Mouse (Mus musculus) liver, adult 2 months (tissue): ENCODE measurements around the gene Rad51b. TPM values are rescaled to one million over a fixed set of nuclear protein-coding genes. Genes with fewer than 3 reads are reported as not detected.

Source experiments
- DNase-seq: peaks from one replicate; pipeline ENCODE4 v3.0.0-alpha.2; 2011; ENCODE audit warnings: low read depth, low spot score; ENCODE audit errors: extremely low read depth
- H3K27ac ChIP-seq: fragments of 200-500 bp; replicated peaks from 2 replicates; pipeline ENCODE4 v1.5.1; 2012; ENCODE audit warnings: low read depth, mild to moderate bottlenecking, control low read depth, inconsistent platforms, low read length; ENCODE audit not compliant: insufficient read depth
- H3K27me3 ChIP-seq: fragments of 200-500 bp; 2 replicates; pipeline ENCODE4 v1.6.1; 2012; ENCODE audit warnings: mild to moderate bottlenecking, moderate library complexity, low read length, inconsistent platforms; ENCODE audit not compliant: control insufficient read depth, insufficient read depth
- H3K36me3 ChIP-seq: fragments of 200-500 bp; 2 replicates; pipeline ENCODE4 v1.6.1; 2012; ENCODE audit warnings: low read length, inconsistent platforms; ENCODE audit not compliant: control insufficient read depth, insufficient read depth
- H3K4me1 ChIP-seq: fragments of 200-500 bp; 2 replicates; pipeline ENCODE4 v1.6.1; 2011; ENCODE audit warnings: low read length; ENCODE audit not compliant: control insufficient read depth, insufficient read depth
- H3K4me3 ChIP-seq: fragments of 200-500 bp; 2 replicates; pipeline ENCODE4 v1.5.1; 2011; ENCODE audit warnings: low read depth, mild to moderate bottlenecking, control low read depth, low read length, moderate library complexity; ENCODE audit not compliant: insufficient read depth
- H3K79me2 ChIP-seq: fragments of 200-500 bp; 2 replicates; pipeline ENCODE4 v1.6.1; 2012; ENCODE audit warnings: inconsistent platforms, mild to moderate bottlenecking, low read length, moderate library complexity; ENCODE audit not compliant: control insufficient read depth, insufficient read depth
- H3K9ac ChIP-seq: fragments of 200-500 bp; 2 replicates; pipeline ENCODE4 v1.6.1; 2012; ENCODE audit warnings: low read depth, mild to moderate bottlenecking, control low read depth, inconsistent platforms, low read length
- CTCF ChIP-seq: fragments of 200-500 bp; IDR thresholded peaks from 2 replicates; pipeline ENCODE4 v1.5.1; 2011; ENCODE audit warnings: low read depth, low read length, control low read depth
- POLR2A ChIP-seq: fragments of 200-500 bp; IDR thresholded peaks from 2 replicates; pipeline ENCODE4 v1.6.1; 2011; ENCODE audit warnings: low read length, control low read depth; ENCODE audit not compliant: insufficient read depth; ENCODE audit errors: extremely low read depth
- WGBS: fragments of 180-500 bp; shearing (Covaris S2); methylation state at CpG from one replicate; pipeline ENCODE4 v1.1.7; 2018; 5-methylcytosine and 5-hydroxymethylcytosine counted together
- polyA plus RNA-seq: library from polyadenylated mRNA; depleted of rRNA; stranded (reverse); fragments of >200 nt; gene quantifications from 2 replicates; pipeline ENCODE4 v1.2.3, GENCODE M21; 2012
- total RNA-seq: library from RNA; depleted of rRNA; stranded (reverse); fragments of >200 nt; gene quantifications from 2 replicates; pipeline ENCODE4 v1.2.3, GENCODE M21; 2014

The Rad51b gene
- total and polyA plus RNA-seq, 2 experiments, result 0.55 to 1.7 TPM

- DNase-seq, result no peak
- no peak overlapping the region for H3K9ac ChIP-seq
- WGBS, result 97% methylated on average over 7 of the region's 7 CpGs
- no peaks in the 10 kb centered on the region for H3K79me2 ChIP-seq
- H3K4me1 ChIP-seq, result no peaks in the 10 kb centered on the region
- TF ChIP-seq CTCF (no peak), POLR2A (no peak)
- H3K4me3 ChIP-seq, result no peak overlapping the region
- H3K36me3 ChIP-seq, result no peaks in the 10 kb centered on the region
- H3K27ac ChIP-seq, result no peak overlapping the region
- no peaks in the 10 kb centered on the region for H3K27me3 ChIP-seq
Observed at GRCm38 (mm10) chr12:79846247-79847151, 549.4 kb downstream of the Rad51b start.

- Histone ChIP-seq H3K27ac (no peak overlapping the region), H3K27me3 (no peaks in the 10 kb centered on the region), H3K36me3 (no peaks in the 10 kb centered on the region), H3K79me2 (no peaks in the 10 kb centered on the region), H3K4me3 (no peak overlapping the region), H3K9ac (no peak overlapping the region), H3K4me1 (no peaks in the 10 kb centered on the region)
- 81% methylated on average over 13 of the region's 13 CpGs for WGBS
- DNase-seq, result no peak
- TF ChIP-seq CTCF, result no peak
- TF ChIP-seq POLR2A, result no peak
Observed at GRCm38 (mm10) chr12:79848539-79848938, 551.5 kb downstream of the Rad51b start.

GRCm38 (mm10) chr12:79850021-79850420 is 552.9 kb downstream of the Rad51b start:
- no peak overlapping the region for H3K4me3 ChIP-seq

GRCm38 (mm10) chr12:79851898-79852297 is 554.8 kb downstream of the Rad51b start:
- Histone ChIP-seq H3K4me3 (no peak overlapping the region), H3K79me2 (no peaks in the 10 kb centered on the region), H3K4me1 (peaks cover 2% of the 10 kb centered on the region), H3K9ac (no peak overlapping the region), H3K27ac (no peak overlapping the region), H3K27me3 (no peaks in the 10 kb centered on the region), H3K36me3 (no peaks in the 10 kb centered on the region)
- WGBS, result 95% methylated on average over 8 of the region's 8 CpGs
- no peak for DNase-seq
- TF ChIP-seq CTCF, result no peak
- TF ChIP-seq POLR2A, result no peak

More at GRCm38 (mm10) chr12:79850021-79850420, 552.9 kb downstream of the Rad51b start:
- H3K9ac ChIP-seq, result no peak overlapping the region
- no peaks in the 10 kb centered on the region for H3K36me3 ChIP-seq
- no peaks in the 10 kb centered on the region for H3K27me3 ChIP-seq
- H3K4me1 ChIP-seq, result no peaks in the 10 kb centered on the region
- 58% methylated on average over 5 of the region's 5 CpGs for WGBS
- no peak for DNase-seq
- no peak for TF ChIP-seq CTCF
- TF ChIP-seq POLR2A, result no peak
- H3K27ac ChIP-seq, result no peak overlapping the region
- H3K79me2 ChIP-seq, result no peaks in the 10 kb centered on the region

- no peak for DNase-seq
- TF ChIP-seq POLR2A, result no peak
- TF ChIP-seq CTCF, result no peak
Observed at GRCm38 (mm10) chr12:79852606-79853005, 555.5 kb downstream of the Rad51b start.

More at GRCm38 (mm10) chr12:79852606-79853005, 555.5 kb downstream of the Rad51b start:
- no peaks in the 10 kb centered on the region for H3K27me3 ChIP-seq
- H3K36me3 ChIP-seq, result no peaks in the 10 kb centered on the region
- no peaks in the 10 kb centered on the region for H3K79me2 ChIP-seq
- no peak overlapping the region for H3K9ac ChIP-seq
- no peak overlapping the region for H3K27ac ChIP-seq
- H3K4me1 ChIP-seq, result peaks cover 2% of the 10 kb centered on the region
- no peak overlapping the region for H3K4me3 ChIP-seq
- WGBS, result 97% methylated on average over 4 of the region's 4 CpGs
